Mouse (Mus musculus) testis, postnatal 10 days (tissue): ENCODE measurements around the gene Polrmt.

Source experiments
- DNase-seq: peaks from one replicate; pipeline ENCODE4 v3.0.0; 2021; ENCODE audit warnings: low spot score

The Polrmt gene

DNA sequence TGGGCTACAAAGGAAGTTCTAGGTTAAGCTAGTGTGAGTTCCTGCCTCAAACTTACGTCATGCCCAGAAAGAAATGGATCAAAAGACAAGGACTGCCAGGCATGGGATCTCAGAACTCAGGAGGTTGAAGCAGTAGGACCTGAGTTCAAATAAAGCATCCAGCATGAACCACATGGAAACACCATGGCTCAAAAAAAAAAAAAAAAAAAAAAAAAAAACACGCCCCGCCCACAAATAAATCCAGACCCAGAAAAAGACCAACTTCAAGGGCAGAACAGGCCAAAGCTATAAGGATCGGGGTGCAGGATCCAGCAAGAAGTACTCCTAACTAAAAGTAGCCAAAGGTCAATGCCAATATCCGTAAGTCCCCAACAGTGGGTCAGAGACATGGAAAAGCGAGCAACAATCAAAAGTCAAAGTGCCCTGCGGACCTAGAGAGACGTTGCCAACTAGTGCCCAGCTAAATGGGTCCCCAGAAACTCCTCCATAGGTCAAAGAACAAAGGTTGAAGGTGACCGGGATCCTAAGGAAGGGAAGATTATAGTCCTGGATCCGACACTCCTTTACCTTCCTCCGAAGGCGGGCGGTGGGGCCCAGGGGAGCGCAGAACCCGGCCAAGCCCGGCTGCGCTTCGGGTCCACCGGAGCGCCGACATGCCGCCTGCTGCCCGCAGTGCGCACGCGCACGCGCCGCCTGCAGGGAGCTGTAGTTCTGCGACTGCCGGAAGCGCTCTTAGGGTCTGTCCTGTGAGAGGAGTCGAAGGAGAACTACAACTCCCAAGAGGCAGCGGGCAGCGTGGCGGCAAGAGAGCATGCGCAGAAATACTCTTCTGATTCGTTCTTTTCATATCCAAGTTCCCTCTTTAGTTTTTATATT is at the start of gene Polrmt:
Gene Polrmt, minus strand, starts transcription at position 684 of the 876 bp plus-strand sequence.
- DNase-seq, result peak; percentile 95

DNA sequence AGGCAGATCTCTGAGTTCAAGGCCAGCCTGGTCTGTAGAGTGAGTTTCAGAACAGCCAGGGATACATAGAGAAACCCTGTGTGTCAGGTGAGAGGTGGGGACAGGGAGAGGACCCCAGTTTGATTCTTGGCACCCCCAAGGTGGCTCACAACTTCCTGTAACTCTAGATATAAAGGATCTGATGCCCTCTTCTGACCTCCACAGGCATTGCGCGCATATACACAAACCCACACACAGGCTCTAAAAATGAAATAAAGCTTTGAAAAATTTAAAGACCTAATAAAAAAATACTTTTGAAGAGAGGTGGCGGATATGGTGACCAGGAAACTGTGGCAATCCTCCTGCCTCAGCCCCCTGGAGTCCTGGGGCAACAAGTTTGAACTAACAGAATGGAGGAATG is 49.5 kb upstream of the Polrmt start:
- no peak for DNase-seq

DNA sequence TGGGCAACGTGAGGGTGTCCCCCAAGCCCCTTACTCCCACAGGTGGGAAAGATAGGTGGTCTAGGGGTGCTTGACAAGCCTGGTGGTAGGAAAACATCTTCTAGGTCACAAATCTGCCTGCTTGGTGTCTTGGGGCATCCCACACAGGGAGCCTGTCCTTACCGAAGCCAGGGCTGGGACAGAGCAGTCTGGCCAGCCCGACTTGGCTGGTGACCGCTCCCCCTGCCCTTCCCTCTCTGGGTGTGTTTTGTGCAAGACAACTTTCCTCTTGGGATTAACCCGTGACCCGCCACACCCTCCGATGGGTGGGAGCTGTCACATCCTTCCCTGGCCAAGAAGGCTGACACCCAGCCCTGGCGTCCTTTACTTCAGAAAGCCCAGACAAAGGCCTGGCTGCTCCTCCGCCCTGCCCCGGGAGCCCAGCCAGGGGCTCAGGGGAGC is 48.1 kb upstream of the Polrmt start:
- DNase-seq, result peak; percentile 72

DNA sequence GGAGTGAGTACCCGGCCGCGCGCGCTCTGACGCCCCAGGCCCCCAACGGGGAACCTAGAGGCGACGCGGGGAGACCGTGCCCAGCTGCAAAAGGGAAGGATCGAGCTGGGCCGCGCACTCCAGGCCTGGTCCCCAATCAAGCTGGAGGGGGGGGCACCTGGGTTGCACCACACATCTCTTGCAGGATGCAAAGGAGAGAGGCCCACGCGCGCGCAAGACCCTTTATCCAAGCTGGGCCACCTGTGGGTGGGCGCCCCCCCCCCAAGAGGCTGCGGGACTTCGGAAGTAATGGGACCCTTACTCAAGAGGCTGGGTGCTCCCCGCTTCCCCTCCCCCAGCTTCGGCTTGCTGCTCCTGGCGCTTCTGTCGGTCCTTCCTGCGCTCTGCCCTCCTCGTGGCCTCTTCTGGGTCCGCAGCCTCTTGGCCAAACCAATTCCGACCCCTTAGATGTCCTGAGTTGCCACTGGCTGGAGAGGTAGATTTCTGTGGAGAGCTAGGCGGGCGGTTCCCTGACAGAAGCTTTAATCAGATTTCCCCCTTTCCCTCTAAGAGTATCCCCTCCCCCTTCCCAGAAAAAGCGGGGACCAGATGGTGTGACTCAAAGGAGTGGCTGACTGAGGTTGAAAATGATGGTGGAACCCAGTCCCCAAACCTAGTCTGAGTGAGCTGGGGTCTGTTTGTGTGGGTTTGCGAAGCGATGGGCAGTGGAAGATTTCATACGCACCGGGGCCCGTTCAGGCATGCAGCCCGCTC is 47.5 kb upstream of the Polrmt start:
- DNase-seq, result no peak

DNA sequence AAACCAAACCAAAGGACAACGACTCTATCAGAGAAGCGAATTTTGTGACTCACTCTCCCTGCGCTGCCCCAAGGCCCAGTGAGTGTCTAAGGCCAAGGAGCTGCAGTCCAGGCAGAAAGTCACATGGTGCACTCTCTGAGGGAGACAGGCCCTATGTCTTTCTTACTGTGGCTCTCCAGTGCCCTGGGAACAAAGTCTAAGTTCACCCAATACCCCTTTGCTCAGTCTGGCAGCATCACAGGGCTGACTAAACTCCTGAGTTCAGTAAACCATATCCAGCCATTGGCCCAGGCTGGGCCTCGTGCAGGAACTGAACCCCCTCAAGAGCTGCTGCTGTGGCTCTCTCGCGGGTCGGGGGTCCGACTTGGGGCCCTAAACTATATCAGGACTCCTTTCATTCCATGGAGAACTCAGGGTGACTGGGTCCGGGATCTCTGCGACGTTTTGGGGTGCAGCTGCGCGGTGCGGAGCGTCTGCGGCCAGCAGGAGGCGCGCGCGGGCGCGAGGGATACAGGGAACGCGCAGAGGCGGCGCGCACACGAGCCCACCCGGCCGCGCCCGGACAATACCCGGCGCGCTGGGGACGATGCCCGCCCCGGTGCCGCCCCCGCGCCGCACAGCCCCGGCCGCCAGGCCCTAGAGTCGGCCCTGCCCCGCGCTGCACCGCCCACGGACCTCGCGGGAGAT is 46.8 kb upstream of the Polrmt start, which contains the start of gene Palm:
Gene Palm, plus strand, starts transcription at position 522 of the 687 bp plus-strand sequence.
- peak; percentile 91 for DNase-seq

DNA sequence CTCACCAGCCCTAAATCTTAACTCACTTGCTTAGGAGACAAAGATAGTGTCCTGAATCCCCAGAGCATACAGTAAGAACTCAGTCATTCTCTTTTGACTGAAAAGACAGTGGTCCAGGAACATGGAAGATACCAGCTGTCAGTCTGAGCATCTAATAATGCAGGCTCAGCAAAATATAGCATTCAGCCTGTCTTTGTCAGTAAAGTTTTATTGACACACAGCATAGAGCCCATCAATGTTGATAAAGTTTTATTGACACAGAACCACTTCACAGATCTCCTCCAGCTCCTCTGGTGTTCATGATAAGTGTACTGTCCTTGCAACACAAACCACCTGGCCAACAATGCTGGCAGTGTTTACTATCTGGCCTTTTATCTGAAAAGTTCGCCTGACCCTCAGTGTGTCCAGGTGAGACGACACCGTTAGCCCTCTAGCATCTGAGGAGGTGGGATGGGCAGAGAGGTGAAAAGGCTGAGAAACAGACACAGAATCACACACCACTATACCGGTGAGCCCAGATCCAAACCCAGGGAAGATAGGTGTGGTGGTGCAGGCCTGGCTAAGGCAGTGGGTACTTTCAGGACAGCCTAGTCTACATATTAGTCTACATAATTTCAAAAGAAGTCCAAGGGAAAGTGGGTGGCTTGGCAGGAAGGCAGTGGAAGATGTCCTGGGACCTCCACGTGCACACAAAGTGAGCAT is 46.1 kb upstream of the Polrmt start:
- no peak for DNase-seq

DNA sequence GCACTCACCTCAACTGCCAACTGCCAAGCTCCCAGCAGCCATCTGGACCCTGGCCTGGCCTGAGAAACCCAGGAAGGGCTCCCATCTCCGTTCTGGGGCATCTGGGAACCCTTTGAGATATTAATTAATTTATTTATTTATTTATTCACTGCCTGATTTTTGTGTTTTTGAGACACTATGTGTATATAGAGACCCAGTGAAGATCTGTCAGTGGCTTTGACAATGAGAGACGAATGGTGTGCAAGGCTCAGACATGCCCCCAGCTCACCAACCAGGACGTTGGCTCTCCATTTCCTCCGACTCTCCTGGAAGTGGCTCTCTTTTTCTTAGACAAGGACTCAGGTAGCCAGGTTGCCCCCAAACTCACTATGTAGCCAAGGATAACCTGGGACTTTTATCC is 44.5 kb upstream of the Polrmt start, which contains the start of gene Prss57:
Gene Prss57, minus strand, starts transcription at position 101 of the 400 bp plus-strand sequence.
- no peak for DNase-seq

DNA sequence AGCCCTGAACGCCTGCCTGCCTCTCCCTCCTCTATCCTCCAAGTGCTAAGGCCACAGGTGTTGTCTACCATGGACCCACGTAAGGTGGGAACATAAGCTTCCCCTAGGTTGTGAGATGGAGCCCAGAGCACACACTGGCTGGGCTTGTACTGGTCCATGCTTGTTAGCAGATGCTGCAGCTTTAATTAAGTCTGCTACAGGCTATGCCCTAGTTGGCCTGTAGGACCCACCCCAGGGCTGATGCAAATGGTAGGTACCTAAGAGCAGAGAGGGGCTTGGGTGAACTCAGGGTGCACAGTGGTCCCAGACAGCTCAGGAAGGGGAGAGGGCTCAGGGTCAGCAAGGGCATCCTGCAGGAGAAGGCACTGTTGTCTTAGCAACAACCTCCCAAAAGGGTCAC is 43.2 kb upstream of the Polrmt start:
- no peak for DNase-seq

DNA sequence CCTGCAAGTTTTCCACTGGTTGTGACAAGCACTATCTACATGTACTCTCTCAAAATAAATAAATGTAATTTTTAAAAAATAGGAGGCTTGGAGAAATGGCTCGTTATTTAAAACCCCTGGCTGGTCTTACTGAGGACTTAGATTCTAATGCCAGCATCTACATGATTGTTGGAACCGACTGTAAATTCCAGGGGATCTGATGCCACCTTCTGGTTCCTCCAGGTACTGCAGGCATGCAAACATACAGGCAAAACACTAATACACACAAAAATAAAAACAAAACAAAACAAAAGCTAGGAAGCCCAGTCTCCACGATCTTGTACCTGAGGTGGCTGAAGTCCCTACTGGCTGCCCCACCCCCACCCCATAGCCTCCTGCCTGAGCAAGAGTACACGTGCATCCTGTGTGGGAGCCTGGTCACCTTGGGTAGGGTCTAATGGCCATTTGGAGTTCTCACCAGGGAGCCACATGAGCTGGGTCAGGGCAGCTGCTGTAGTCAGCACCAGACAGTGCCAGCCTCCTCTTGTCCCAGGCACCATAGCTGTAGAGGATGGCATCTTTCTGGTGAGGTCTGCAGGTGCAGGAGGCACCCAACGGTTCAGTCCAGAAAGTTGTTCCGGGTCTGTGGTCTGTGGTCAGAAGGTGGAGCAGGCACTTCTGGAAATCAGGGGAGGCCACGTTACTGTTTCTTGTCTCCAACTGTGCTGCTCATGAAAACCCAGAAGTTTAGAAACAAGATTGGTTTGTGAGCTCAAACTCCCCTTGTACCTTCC is 42.2 kb upstream of the Polrmt start:
- DNase-seq, result peak; percentile 92

DNA sequence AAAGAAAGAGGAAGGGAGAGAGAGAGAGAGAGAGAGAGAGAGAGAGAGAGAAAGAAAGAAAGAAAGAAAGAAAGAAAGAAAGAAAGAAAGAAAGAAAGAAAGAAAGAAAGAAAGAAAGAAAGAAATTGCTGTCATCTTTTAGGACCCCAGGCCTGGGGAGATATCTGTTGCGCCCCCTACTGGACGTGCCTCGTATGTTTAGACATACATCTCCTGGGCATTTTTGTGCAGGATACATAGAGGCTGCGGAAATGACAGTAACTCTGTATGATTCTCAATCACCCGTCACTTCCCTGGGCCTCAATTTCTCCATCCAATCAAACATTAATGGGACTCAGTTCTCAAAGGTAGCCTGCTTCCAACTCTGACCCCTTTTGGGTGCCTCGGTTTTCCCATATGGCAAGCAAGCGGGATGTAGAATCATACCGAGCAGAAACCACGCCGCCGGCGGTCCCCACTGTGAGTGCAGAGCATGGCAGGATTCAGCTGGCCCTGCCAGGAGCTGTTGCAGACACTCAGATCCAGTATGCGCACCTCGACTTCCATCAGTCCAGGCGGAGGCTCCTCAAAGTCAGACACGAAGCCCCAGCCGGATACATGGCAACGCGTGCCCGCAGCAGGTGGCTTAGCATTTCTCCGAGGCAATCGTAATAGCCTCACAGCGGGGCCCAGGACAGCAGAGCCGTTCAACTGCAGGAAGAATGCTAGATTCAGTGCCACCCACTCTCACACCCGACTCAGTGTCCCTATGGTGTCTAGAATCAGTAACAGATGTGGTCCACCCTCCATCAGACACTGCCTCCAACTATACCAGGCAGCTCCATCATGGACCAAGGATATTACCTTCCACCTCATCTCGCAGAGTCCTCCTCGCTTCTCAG is 37.8 kb upstream of the Polrmt start:
- peak; percentile 75 for DNase-seq

DNA sequence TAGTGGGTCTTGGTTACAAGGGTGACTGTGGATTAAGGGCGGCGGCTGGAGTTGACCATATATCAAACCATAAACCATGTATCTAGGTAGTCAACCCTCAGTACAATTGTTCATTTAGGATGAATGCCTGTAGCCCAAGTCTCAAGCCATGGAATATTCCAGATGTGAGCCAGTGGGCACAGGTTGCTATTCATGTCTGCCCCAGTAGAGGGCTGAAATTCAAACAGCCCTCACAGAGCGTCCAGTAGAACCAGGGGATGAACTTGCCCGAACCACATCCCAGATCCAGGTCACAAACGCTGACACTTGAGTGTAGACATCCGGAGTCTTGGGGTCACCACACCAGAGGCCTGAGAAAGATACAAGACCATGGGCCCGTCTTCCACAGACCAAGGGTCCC is 36.7 kb upstream of the Polrmt start:
- no peak for DNase-seq

DNA sequence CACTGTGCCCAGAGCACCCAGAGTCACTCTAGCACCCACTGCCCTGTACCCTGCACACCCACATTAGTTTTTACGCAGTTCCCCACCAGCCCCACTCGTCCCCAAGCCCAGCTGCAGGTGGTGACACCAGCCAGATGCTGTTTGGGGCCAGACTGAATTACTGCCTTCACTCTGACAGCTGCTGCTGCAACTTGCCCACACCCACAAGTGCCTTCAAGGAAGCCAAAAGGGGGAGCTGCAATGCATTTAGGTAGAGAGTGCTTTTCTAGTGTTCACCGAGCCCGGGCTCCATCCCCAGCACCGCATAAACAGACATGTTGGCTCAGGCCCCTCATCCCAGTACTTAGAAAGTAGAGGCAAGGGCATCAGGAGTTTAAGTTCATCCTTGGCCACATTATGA is 35.6 kb upstream of the Polrmt start:
- no peak for DNase-seq

DNA sequence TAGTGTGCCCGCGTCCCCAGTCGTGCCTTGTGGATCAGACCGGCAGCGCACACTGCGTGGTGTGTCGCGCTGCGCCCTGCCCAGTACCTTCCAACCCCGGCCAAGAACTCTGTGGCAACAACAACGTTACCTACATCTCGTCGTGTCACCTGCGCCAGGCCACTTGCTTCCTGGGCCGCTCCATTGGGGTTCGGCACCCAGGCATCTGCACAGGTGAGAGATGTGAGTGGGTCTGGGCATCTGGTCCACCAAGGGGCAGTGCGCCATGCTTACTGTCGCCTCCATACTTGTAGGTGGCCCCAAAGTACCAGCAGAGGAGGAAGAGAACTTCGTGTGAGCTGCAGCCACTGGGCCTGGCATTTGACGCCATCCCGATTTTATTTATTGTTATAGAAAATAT is 34.8 kb upstream of the Polrmt start:
- no peak for DNase-seq

DNA sequence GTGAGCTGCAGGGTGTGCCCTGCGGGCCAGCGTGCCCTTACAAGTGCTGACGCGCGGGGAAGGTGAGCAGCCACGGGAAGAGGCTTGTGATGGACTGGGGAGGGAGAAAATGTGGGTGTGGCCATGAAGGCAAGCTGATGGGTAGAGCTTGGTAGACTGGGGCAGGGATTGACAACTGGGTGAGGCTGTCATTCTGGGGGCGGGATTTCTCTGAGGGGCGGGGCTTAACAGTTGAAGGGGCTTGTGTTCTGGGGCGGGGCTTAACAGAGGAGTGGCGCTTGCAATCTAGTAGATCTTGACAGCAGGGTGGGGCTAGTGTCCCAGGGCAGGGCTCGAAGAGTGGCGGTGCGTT is 34.3 kb upstream of the Polrmt start:
- peak; percentile 80 for DNase-seq

DNA sequence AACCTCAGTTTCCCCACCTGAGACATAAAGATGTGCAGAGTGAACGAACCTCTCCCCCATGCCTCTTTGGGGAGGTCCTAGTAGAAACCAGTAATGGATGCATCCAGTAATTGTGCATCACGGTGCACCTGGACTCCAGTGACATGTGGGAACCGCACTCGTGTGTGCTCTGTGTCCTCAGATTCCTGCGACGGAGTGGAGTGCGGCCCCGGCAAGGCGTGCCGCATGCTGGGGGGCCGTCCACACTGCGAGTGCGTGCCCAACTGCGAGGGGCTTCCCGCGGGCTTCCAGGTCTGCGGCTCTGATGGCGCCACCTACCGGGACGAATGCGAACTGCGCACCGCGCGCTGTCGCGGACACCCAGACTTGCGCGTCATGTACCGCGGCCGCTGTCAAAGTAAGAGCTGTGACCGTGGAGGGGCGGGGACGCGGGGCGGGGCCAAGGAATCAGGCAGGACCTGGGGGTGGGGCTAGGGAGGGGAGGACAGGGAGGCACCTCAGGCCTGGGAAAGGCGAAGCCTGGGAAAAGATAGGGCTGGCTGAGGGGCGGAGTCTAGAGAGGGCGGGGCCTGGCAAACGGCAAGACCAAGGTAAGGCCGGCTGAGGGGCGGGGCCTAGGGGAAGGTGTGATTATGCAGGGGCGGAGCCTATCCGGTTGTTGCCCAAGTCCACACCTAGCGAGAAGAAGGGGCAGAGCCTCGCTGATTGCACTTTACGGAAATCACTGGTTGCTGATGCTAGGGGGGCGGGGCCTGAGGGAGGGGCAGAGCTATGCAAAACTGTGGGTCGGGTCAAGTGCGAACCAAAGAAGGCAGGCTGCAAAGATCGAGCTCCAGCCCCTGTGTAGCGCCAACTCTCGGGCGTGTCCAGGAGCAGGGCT is 33.6 kb upstream of the Polrmt start:
- DNase-seq, result peak; percentile 99

DNA sequence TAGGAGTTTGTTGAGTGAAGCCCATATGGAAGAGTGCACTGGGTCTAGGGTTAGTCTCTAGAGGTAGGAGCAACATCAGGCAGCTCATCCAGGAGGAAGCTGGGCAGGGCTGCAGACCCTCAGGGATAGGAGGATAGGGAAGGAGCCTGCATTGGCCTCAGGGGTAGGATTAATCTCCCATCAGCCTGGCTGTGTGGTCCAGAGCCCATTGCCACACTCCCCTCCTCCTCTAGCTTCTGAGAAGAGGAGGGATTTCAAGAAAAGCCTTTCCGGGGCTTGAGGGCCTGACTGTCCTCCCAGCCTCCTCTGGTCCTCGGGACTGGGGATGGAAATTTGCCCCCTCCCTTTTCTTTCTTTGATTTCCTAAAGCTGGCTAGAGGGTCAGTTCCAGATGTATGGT is 32.8 kb upstream of the Polrmt start:
- DNase-seq, result no peak

DNA sequence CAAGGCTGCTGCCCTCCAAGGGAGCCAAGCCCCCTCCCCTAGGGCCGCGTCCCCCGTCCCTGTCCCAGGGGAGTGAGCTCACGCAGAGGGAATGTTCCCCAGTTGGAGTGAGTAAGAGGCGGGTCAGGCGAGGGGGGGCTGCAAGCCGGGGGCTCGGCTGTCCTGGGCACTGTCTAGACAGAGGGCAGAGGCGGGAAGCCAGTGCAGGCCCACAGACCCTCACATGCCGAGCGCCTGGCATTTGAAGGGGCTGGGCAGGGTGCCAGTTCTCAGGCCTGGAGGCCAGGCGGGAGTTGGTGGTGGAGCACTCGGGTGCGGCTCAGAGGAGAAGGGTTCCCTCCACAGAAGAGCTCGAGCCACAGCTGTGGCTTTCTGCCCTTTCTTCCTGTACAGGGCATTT is 31.6 kb upstream of the Polrmt start:
- peak; percentile 83 for DNase-seq

DNA sequence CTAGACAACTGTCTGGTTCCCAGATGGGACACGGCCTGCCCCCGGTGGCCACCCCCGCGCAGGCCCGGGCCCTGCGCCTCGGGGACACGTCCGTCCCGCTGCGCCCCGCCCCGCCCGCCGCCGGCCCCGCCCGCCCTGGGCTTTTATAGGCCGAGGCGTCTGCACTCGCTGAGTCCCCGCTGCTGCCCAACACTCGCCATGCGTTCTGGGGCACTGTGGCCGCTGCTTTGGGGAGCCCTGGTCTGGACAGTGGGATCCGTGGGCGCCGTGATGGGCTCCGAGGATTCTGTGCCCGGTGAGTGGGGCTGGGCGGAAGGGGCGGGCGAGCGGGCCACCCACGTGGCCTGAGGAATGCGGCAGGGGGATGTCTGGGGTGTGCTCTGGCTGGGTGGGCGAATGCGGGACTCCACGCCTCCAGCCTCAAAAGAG is 30.7 kb upstream of the Polrmt start, which contains the start of gene Fstl3:
Gene Fstl3, plus strand, starts transcription at position 170 of the 429 bp plus-strand sequence.
- peak; percentile 71 for DNase-seq
